Comparison of ENCODE assay signal across 8 mouse cellular contexts in the genomic region with DNA sequence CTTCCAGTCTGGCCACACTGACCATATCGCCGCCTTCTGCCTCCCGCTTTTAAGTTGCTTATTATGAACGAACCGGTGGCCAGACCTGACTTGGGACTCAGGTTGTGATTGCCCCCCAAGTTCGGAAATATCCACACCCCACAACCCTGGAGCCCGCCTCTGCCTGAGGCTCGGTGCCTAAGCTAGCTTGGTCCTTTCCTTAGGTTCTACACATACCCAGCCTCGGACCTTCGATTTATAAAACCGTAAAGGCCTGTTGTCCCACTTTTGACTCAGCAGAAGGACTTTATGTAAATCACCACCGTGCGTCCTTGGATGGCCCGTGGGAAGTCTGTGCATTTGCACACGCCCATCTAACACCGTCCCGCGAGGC. TPM values are rescaled to one million over a fixed set of nuclear protein-coding genes. Genes with fewer than 3 reads are reported as not detected.
A peak's percentile ranks its signal among the peaks of the same experiment; 100 is the strongest.
DNase-seq lines count a peak whose midpoint lies in the region; ATAC-seq lines count a peak whose summit lies in the region.

No protein-coding gene starts in this region.

- WGBS in kidney, embryonic 15.5 days: under 1% methylated on average over 18 of the region's 18 CpGs
- 1% methylated on average over 18 of the region's 18 CpGs for WGBS in hindbrain, embryonic 15.5 days
- WGBS in midbrain, embryonic 16.5 days: 3% methylated on average over 18 of the region's 18 CpGs

- H3K4me1 ChIP-seq in kidney, embryonic 15.5 days: peaks cover 17% of the 10 kb centered on the region
- H3K4me1 ChIP-seq in brown adipose tissue, adult 24 weeks (ENCODE audit: control insufficient read depth, insufficient read depth, insufficient read length, low read length): peaks cover 9% of the 10 kb centered on the region
- H3K4me1 ChIP-seq in hindbrain, embryonic 15.5 days (replicated peaks): peaks cover 25% of the 10 kb centered on the region
- peaks cover 12% of the 10 kb centered on the region for H3K4me1 ChIP-seq in midbrain, embryonic 16.5 days (ENCODE audit: control insufficient read depth, insufficient read depth, low read length)

- H3K9ac ChIP-seq in kidney, embryonic 15.5 days: peak overlapping the region; percentile 85
- H3K9ac ChIP-seq in hindbrain, embryonic 15.5 days: peak overlapping the region; percentile 87
- peak overlapping the region; percentile 79 for H3K9ac ChIP-seq in midbrain, embryonic 16.5 days (ENCODE audit: low read depth, low read length)

- peak; percentile 62 for ATAC-seq in kidney, embryonic 15.5 days (replicated peaks; ENCODE audit: low FRiP score)
- ATAC-seq in hindbrain, embryonic 15.5 days (ENCODE audit: low FRiP score, low read depth): no peak
- ATAC-seq in midbrain, embryonic 16.5 days: no peak

- H3K4me2 ChIP-seq in kidney, embryonic 15.5 days: peak overlapping the region; percentile 64
- peak overlapping the region; percentile 92 for H3K4me2 ChIP-seq in hindbrain, embryonic 15.5 days
- H3K4me2 ChIP-seq in midbrain, embryonic 16.5 days (ENCODE audit: low read length): peak overlapping the region; percentile 99

- H3K27ac ChIP-seq in kidney, embryonic 15.5 days: peak overlapping the region; percentile 87
- peak overlapping the region; percentile 94 for H3K27ac ChIP-seq in brown adipose tissue, adult 24 weeks (replicated peaks; ENCODE audit: low read depth, low read length)
- H3K27ac ChIP-seq in hindbrain, embryonic 15.5 days (replicated peaks): peak overlapping the region; percentile 80
- peak overlapping the region; percentile 80 for H3K27ac ChIP-seq in midbrain, embryonic 16.5 days (ENCODE audit: low read length)

- H3K27me3 ChIP-seq in kidney, embryonic 15.5 days: no peaks in the 10 kb centered on the region
- no peaks in the 10 kb centered on the region for H3K27me3 ChIP-seq in hindbrain, embryonic 15.5 days
- no peaks in the 10 kb centered on the region for H3K27me3 ChIP-seq in midbrain, embryonic 16.5 days (ENCODE audit: control insufficient read depth, insufficient read depth, low read depth, low read length)

- H3K4me3 ChIP-seq in kidney, embryonic 15.5 days (replicated peaks): peak overlapping the region; percentile 75
- H3K4me3 ChIP-seq in brown adipose tissue, adult 24 weeks (ENCODE audit: insufficient read depth, low read depth, low read length): peak overlapping the region; percentile 63
- peak overlapping the region; percentile 85 for H3K4me3 ChIP-seq in hindbrain, embryonic 15.5 days
- H3K4me3 ChIP-seq in midbrain, embryonic 16.5 days (ENCODE audit: low read depth, low read length): peak overlapping the region; percentile 95

- no peaks in the 10 kb centered on the region for H3K9me3 ChIP-seq in kidney, embryonic 15.5 days (replicated peaks)
- no peaks in the 10 kb centered on the region for H3K9me3 ChIP-seq in hindbrain, embryonic 15.5 days
- H3K9me3 ChIP-seq in midbrain, embryonic 16.5 days (replicated peaks; ENCODE audit: control insufficient read depth, low read length, poor library complexity, severe bottlenecking): no peaks in the 10 kb centered on the region

- intact Hi-C loops in left cerebral cortex, postnatal 10 days (cut with DNase I): loop anchor here (10.0 kb wide), 1 partner anchor 85 kb away; no protein-coding TSS in a partner anchor

- DNase-seq in kidney, postnatal 4 days: no peak
- DNase-seq in left cerebral cortex, postnatal 10 days (ENCODE audit: extremely low spot score in 1 of 2, low spot score in 2 of 2): no peak
- no peak for DNase-seq in layer of hippocampus, postnatal 25 days (ENCODE audit: extremely low spot score in 1 of 2, low spot score in 1 of 2)
- no peak for DNase-seq in lung, postnatal 36 days

- peaks cover 30% of the 10 kb centered on the region for H3K36me3 ChIP-seq in kidney, embryonic 15.5 days
- H3K36me3 ChIP-seq in hindbrain, embryonic 15.5 days: peaks cover 15% of the 10 kb centered on the region
- peaks cover 16% of the 10 kb centered on the region for H3K36me3 ChIP-seq in midbrain, embryonic 16.5 days (ENCODE audit: control insufficient read depth, insufficient read depth, low read length)

RNA-seq across cellular contexts. Expression of a gene that starts 0.2 kb away (rescaled TPM):
- polyA plus RNA-seq in kidney, embryonic 15.5 days (2015; fragmentation: Nextera tagmentation; extraction: Ambion mirVana): 481 and 542 TPM in 2 replicates
- polyA plus RNA-seq in brown adipose tissue, adult 24 weeks (2012; ENCODE audit: insufficient read depth, insufficient read length, missing spikeins): 217 and 239 TPM in 2 replicates
- polyA plus RNA-seq in hindbrain, embryonic 15.5 days (2015; fragmentation: Nextera tagmentation; extraction: Ambion mirVana): 461 and 478 TPM in 2 replicates
- polyA plus RNA-seq in midbrain, embryonic 16.5 days (2015; fragmentation: Nextera tagmentation; extraction: Ambion mirVana): 500 and 511 TPM in 2 replicates
- total RNA-seq in left cerebral cortex, postnatal 10 days (2021): 100 to 1,000 TPM; 149 to 163 TPM
- 100 to 1,000 TPM; 133 to 160 TPM for total RNA-seq in layer of hippocampus, postnatal 25 days (2021)

RNA-seq across cellular contexts. Expression of a gene that starts 34.6 kb away (rescaled TPM):
- polyA plus RNA-seq in kidney, embryonic 15.5 days (2015; fragmentation: Nextera tagmentation; extraction: Ambion mirVana): 2.3 and 2.5 TPM in 2 replicates
- polyA plus RNA-seq in brown adipose tissue, adult 24 weeks (2012; ENCODE audit: insufficient read depth, insufficient read length, missing spikeins): 7.9 and 10.8 TPM in 2 replicates
- 5.0 and 5.2 TPM in 2 replicates for polyA plus RNA-seq in hindbrain, embryonic 15.5 days (2015; fragmentation: Nextera tagmentation; extraction: Ambion mirVana)
- 5.0 and 5.4 TPM in 2 replicates for polyA plus RNA-seq in midbrain, embryonic 16.5 days (2015; fragmentation: Nextera tagmentation; extraction: Ambion mirVana)
- 1 to 10 TPM; 4.1 to 4.4 TPM for total RNA-seq in left cerebral cortex, postnatal 10 days (2021)
- 1 to 10 TPM; 5.8 to 7.0 TPM for total RNA-seq in layer of hippocampus, postnatal 25 days (2021)
